Mouse (Mus musculus): ENCODE results near the gene Bcl7a.

Gene Bcl7a

GRCm38 (mm10) chr5:123333566-123333965, 10.1 kb upstream of the Bcl7a start:
- DNase-seq = no peak

GRCm38 (mm10) chr5:123336205-123336961, 7.3 kb upstream of the Bcl7a start:
- DNase-seq = no peak

GRCm38 (mm10) chr5:123338463-123338862, 5.2 kb upstream of the Bcl7a start:
- DNase-seq = no peak

DNA sequence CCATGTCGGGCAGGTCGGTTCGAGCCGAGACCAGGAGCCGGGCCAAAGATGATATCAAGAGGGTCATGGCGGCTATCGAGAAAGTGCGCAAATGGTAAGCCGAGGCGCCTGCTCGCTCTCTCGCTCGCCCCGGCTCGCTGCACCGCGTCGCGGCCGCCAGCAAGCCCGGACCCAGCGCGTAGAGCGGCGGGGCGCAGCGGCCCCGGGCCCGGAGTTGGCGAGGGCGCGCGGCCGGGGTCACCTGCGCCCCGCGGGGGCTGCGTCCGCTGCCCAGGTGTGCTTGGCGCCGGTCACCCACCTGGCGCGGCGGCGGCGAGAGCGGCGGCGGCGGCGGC, 961 bp downstream of the Bcl7a start:
- DNase-seq = no peak

DNA sequence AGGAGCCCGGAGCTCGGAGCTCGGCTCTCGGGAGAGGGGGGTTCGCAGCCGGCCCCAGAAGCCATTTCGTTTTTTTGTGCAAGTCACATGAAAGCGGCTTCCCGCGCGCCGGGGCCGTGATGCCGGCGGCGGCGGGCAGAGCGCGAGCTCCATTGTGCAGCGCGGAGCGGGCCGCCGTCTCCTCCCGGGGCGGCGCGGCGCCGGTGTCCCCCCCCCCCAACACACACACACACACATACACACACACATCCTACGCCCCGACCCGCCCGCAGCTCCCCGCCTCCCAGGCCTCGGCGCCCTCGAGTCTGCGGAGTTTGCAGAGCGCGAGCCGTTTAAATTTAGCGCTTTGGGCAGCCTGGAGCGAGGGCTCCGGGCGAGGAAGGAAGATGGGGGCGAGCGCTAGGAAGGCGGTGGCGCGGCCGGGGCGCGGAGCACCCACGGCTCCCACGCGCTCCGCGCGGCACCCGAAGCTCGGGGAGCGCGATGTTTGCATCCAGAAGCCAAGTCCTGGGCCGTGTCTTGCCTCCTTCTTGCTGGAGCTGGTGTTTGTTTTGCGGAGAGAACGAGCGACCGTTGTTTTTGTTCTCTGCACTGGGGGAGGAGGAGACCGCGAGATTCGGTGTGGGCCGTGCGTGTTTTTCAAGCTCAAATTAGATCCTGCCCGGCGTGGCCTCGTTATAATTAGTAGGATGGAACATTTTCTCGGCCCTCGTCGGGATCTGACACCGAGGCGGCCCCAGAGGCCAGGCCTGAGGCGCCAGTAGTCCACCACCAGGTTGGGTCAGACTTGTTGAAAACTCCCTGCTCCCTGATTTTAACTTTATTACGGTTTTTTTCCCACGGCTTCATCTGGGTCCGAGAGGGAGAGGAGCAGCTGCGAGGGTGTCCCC, 1.6 kb downstream of the Bcl7a start:
- peak; percentile 76 for DNase-seq

- DNase-seq = peak; percentile 93
These were observed 2.4 kb downstream of the Bcl7a start for GRCm38 (mm10) chr5:123345853-123346654.

DNA sequence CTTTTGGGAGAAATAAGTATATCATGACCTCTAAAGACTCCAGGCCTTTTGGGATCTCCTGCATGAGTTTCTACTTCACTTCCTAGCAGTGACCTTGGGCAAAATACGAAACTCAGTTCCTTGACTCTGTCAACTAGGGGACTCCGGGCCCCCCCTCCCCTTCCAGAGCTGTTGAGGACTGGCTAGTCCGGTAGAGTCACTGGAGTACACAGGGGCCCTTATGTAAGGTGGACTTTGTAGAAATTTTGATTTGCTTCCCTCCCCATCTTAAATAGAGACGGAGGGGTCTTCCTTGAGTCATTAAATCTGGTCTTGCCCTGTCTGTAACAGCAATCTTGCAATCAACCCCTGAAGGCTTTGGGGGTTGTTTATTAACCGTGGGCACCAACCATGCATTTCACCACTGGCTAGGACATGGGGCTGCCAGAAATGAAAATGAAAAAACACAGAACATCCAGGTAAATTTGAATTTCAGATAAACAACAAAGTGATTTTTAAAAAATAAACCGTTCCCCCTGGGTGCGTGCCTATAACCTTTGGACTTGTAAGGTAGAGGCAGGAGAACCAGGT, 3.2 kb downstream of the Bcl7a start:
- DNase-seq = no peak

DNA sequence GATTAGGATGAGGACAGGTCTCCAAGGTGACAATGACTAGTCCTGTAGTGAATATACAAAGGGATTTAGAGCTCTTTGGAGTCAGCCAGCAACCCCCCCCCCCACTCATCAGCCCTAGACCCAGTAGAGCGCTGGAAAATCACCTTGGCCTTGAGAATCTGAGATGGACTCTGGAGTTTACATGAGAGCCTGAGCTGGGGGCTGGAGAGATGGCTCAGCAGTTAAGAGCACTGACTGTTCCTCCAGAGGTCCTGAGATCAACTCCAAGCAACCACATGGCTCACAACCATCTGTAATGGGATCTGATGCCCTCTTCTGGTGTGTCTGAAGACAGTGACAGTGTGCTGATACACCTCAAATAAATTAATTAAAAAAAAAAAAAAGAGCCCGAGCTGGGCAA, 4.4 kb downstream of the Bcl7a start:
- DNase-seq = no peak

GRCm38 (mm10) chr5:123350386-123350785, 6.8 kb downstream of the Bcl7a start:
- DNase-seq = peak; percentile 74

DNA sequence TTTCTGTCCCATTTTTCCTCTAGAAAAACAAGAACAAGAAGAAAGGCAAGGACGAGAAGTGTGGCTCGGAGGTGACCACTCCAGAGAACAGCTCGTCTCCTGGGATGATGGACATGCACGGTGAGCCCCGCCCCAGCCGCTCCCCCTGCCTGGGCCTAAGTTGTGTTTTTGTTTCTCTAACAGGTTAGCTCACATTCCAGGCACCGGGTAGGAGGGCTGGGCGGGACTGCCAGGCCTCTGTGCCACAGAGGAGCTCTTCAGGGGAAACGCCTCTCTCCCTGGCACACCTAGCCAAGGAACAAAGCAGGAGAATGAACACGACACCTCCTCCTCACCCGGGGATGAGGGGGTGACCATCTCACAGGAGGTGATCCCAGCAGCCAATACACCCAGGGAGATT, 12.3 kb downstream of the Bcl7a start:
- DNase-seq = peak; percentile 73

DNA sequence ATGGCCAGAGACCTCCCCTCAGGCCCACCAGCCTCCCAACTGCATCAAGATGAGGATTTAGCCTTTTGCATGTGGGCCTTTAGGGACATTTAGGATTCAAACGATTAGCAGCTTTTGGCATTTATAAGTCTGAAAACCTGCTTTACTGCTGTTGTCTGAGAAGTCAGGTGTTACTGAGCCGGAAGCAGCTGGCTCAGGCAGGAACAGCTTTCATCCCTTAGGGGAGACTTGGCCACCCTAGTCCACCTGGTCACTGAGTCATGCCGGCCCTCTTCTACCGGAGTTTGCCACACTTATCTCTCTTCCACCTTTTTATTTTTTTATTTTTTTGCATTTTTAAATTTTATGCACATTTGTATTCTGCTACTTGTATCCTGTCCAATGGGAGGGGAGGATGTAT, 13.6 kb downstream of the Bcl7a start:
- no peak for DNase-seq

DNA sequence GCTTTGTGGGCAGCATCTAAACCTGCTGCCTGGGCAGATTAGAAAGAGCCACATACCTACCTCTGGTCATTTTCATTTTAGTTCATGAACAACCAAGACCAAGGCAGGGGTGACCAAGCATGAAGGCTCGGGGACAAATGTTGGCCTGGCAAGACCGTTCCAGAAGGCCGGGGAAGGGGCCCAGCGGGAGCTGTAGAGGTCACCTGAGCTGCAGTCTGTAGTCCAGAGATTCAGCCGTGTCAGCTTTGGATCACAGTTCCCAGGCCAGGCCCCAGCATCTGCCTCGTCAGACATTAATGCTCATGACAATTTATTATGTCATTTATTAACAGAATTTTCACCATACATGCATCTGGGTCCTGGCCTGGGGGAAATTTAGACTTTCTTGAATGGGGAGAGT, 15.8 kb downstream of the Bcl7a start:
- DNase-seq = no peak

- DNase-seq = no peak
These were observed 19.3 kb downstream of the Bcl7a start for GRCm38 (mm10) chr5:123362911-123363310.

GRCm38 (mm10) chr5:123364302-123364971, 20.8 kb downstream of the Bcl7a start:
- peak; percentile 86 for DNase-seq

DNA sequence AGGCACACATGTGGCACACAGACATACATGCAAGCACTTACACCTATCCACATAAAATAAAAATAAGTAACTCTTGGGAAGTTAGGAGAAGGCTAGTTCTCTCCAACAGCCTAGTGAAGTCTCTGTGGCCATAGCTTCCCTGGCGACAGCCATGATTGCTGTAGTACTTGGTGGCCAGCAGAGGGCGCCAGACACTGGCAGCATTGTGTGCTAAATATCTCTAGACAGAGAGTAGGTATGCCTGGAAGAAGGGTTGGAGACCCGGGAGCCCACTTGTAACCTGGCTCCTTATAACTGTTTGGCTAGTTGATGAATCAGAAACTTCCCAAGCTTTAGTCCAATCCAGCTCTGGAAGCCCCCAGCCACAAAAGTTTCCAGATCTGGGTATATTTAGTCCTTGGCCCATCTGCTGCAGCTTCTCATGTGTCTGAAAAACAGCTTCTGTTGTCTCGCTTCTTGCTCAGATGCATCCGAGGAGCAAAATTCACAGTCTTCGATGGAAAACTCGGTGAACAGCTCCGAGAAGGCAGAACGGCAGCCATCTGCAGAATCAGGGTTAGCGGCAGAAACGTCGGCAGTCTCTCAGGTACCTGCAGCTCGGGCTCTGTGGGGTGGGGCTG, 25.3 kb downstream of the Bcl7a start:
- no peak for DNase-seq

- DNase-seq = no peak
These were observed 26.4 kb downstream of the Bcl7a start for GRCm38 (mm10) chr5:123370049-123370448.

DNA sequence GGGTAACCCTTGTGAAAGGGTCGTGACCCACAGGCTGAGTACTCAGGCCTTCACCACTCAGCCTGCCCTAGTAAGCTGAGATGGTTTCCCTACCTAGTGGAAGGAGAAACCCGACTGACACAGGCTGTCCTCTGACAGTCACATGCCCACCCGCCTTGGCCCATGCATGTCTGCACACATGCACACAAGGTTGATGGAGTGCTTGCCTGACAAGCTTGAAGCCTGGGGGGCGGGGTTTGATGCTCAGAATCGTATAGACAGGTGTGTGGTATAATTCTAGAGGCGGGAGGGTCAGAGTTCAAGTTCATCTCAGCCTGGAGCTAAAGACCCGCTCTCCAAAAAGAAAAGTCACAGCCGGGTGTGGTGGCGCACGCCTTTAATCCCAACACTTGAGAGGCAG, 31.6 kb downstream of the Bcl7a start:
- no peak for DNase-seq

- no peak for DNase-seq
These were observed 32.3 kb downstream of the Bcl7a start for GRCm38 (mm10) chr5:123375793-123376452.

GRCm38 (mm10) chr5:123376569-123376968, 32.9 kb downstream of the Bcl7a start:
- DNase-seq = peak; percentile 85

DNA sequence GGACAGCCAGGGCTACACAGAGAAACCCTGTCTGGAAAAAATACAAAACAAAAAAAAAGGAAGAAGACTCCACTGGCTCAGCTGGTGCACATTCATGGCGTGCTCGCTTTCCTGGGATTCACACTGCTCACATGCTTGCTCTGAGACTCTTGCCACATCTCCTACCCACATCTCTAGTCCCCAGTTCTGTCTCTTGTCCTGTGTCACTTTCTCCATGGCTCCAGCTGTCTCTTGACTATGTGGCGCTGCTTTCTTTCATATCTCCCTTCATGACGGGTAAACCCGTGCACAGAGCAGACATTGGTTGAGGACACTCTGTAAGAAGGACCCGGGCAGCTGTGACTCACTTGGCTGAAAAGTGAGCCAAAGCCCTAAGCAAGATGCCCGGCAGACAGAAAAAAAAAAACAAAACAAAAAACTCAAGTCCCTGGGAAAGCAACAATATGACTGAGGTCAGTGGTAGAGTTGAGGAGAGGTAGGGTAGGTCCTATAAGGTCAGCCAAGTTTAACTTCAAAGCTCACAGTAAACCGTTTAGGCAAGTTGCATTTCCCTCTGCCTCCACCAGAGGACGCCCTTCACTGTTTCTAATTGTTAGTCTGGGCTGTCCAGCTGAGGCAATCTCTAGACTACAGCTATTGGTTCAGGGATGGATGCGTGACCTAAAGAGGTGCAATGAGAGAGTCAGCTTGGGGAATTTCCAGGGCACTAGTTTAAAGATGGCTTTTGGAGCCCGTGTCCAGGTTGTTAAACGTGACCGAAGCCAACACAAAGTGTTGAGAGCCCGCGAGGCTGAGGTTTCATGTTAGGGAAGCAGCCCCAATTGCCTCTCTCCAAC, 33.7 kb downstream of the Bcl7a start:
- DNase-seq = peak; percentile 90

Measured in lung, postnatal 10 days (tissue).